Mouse (Mus musculus): ENCODE data around the gene Bach2.

Gene Bach2

GRCm38 (mm10) chr4:32297071-32297671 lies 58.6 kb downstream of the Bach2 start:
- DNase-seq (ENCODE audit: low read depth) = no peak

GRCm38 (mm10) chr4:32299221-32299620 lies 60.6 kb downstream of the Bach2 start:
- DNase-seq (ENCODE audit: low read depth) = no peak

DNA sequence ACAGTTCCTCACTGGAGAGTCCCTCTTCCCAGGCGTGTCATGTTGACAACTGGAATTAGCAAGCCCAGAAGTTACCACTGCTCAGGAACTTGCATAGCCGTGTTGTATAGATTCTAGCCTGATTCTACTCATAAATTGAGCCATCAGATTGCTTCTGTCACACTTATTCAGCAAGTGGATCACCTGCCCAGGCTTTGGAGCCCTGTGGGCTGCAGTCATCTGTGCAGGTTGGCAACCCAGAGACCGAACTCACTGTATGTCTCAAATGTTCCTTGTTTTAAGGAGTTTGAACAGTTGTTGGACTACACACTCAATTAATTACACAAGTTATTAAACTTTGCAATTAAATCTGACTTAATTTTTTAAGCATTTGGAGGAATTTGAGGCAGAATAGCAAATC lies 61.4 kb downstream of the Bach2 start:
- DNase-seq (ENCODE audit: low read depth) = no peak

DNA sequence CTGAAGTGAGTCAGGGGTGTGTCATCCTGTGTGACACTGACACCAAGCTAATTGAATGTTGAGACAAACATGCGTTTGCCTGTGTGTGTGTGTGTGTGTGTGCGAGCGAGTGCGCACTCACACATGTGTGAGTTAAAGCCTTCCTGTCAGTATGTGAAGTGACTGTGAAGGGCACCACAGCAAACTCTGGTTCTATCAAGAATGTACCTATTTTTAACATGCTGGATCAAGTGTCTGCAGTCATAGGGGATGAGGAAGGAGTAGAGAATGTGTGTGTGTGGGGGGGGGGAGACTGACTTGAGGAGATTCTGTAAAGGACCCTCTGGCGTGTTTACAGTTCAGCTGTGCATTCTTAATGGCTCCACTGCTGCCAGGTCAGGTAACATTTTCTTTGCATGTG lies 64.1 kb downstream of the Bach2 start:
- no peak for DNase-seq (ENCODE audit: low read depth)

DNA sequence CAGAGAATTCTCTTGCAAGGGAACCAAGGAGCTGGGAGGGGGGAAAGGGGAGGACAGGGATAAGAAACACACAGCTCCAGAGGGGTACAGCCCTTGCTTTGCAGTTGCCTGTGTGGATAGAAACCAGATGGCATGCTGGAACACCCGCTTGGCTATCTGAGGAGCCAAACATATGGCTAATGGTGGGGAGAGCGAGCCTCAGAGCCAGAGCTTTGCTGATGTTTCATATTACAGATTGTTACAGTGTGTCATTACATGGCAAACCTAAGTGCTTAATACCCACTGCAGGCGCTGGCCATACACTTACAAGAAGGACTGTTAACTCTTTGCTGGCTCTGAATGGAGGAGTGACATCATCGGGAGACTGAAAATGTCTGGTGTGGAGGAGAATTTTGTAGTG lies 64.5 kb downstream of the Bach2 start:
- DNase-seq (ENCODE audit: low read depth) = no peak

DNA sequence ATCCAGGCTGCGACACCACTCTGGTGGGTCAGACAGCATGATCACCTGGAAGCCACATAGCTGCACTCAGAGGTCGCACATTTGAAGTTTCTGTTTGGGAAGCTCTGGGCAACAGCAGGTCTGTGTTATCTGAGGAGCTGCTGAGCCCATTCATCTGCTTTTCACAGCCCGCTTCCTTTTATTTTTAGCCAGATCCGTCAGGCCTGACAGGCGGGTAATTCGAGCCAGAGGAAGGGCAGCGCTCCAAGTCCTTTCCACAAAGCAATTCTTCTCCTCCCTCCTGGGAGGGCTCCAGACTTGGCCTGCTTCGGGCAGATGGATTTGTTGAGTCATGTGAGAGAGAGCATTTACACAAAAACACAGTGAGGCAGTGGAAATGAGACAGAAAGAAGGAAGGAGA lies 65.1 kb downstream of the Bach2 start:
- DNase-seq (ENCODE audit: low read depth) = no peak

GRCm38 (mm10) chr4:32304221-32304703 lies 65.7 kb downstream of the Bach2 start:
- no peak for DNase-seq (ENCODE audit: low read depth)

DNA sequence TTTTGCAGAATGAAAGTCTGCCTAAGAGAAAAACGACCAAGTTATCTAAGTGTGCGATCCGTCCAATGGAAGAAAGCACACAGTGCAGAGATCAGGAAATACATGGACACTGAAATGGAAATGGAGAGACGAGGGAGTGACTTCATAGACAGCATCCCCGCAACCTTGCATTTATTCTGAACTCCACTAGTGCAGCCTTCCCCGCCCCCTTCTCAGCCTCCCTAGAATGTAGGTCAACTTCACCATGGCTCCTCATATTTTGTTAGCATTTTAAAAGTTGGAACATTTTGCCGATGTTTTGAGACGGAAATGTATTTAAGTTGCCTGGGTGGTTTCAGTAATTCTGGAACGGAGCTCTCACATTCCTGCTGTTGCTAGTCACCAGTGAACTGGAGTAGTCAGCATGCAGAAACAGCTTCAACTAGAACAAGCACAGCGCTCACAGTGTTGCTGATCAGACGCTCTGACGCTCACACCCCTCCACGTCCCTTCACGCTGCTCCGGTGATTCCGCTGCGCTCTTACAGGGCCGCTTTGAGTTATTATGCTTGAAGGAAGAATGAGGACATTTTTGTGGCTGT lies 66.5 kb downstream of the Bach2 start:
- DNase-seq (ENCODE audit: low read depth) = no peak

- no peak for DNase-seq (ENCODE audit: low read depth)
Measured at GRCm38 (mm10) chr4:32305683-32306082, 67.1 kb downstream of the Bach2 start.

DNA sequence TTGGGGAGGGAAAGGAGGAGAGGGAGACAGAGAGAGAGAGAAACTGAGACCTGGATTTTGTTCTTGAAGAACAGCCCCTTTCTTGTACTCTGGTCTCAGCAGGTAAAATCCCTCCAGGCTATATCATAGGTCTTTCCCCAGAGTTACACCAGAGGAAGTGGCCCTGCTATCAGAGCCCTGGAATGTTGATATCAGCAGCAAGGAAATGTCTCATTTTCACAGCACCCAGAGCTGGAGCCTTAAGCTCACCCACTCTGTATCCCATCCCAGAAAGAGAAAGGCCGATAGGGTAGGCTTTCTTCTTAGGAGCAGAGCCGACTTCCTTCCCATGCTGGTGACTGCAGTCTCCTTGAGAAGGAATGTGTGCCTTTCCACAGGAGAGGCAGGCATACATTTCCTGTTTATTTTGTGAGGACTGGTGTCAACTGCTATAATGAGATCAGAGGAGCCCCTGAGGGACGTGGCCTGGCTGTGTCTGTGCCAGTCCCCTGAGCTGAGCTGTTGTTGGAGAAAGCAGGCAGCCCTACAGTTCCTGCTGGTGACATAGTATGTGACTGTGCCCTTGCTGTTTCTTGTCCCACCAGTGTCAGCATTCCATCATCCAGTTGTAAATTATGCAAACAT lies 67.7 kb downstream of the Bach2 start:
- DNase-seq (ENCODE audit: low read depth) = no peak

DNA sequence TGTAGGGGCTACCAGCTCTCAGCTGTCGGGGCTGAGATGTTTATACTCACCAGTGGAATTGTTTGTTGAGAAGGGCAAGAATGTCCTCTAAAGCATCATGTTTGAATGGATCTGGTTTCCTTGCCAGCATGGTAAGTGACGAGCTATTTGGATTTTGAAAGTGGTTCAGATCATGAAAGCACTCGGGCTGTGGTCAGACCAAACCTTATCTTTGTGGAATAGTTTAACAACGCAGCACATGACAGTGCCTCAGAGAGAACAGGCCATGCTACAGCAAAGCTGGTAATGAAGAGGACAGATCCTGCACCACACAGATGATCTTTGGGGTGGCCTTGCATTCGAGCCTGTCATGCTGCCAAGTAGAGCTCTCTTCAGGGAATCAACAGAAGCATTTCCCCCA lies 68.6 kb downstream of the Bach2 start:
- DNase-seq (ENCODE audit: low read depth) = no peak

DNA sequence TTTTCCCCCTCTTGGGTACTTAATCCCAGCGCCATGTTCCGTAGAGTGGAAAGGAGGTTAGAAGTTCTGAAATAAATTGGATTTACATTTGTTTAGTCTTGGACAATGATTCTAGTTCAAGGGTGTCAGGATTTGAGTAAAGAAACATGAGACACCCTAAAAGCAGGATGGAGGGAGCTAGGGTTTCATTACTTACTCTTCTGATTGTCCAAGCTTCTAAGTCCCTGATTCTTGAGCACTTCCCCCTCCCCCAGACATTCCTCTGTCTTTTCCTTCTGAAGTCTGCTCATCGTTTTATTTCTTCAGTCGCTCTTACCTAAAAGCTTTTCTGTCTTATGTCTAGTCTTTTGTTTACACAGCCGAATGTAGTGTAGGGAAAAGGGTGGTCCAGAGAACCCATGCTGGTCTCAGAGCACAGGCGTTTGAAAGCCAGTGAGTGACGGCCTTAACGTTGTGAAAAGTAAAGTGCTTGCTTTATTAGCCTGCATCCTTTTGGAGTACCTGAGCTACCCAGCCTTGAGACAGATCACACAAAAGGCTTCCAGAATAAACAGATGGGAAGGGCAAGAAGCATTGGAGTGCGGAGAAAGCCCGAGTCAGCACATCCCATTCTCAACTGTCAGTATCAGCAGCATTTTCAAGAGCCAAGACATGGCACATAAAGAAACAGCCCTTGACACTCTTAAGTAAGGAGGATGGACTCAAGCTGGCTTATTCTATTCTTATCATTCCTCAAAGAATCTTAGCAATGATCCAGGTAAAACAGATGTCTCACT lies 73.8 kb downstream of the Bach2 start:
- no peak for DNase-seq (ENCODE audit: low read depth)

DNA sequence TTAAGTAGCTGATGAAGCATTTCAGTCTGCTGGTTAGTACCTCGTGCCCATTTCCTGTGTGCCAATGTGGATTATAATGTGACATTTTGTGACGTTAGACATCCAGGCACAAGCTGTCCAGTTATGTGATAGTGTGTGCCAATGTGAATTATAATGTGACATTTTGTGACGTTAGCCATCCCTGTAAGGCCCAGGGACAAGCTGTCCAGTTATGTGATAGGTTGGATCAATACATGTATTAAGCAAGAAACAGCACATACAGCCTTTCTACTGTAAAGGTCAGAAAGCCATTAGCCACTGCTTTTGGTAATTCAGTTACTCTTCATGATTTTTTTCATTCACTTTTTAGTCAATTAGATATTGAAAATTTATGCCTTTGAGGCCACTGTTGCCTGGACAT lies 76.3 kb downstream of the Bach2 start:
- no peak for DNase-seq (ENCODE audit: low read depth)

GRCm38 (mm10) chr4:32318608-32319007 lies 80.0 kb downstream of the Bach2 start:
- no peak for DNase-seq (ENCODE audit: low read depth)

DNA sequence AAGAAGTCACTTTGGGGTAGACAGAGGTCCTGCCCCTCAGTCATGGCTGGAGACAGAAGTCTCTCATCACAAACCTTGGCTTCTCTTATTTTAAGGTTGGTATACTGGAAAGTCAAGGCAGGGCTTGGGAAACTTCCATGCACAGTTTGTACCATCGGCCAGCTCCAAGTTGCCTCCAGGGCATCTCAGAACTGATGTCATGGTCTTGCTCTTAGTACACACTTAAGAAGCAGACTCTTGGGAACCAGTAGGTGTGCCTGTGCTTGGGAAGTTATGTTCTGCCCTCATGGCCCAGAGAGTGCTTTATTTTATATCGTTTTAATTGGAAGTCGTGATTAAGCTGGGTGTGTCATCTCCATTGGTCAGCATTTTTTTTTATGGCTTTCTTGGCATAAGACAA lies 80.7 kb downstream of the Bach2 start:
- DNase-seq (ENCODE audit: low read depth) = no peak

GRCm38 (mm10) chr4:32320039-32320438 lies 81.4 kb downstream of the Bach2 start:
- DNase-seq (ENCODE audit: low read depth) = no peak

DNA sequence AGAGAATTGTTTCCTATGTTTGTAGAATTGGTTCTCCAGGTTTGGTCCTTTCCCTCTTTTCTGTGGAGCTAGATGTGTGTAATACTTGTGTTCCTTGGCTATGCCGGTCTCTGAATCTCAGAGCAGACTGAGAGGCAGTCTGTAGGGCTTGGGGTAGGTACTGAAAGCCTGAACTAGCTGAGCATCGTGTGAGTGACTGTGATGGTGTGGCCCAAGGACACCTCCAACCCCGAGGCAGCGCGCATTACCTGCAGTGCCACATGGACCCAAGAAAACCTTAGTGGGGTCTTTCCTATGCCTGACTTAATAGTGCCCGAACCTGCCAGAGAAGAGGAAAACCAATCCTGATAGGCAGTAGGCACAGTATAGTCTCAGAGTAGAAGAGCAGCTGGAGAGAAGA lies 85.5 kb downstream of the Bach2 start:
- no peak for DNase-seq (ENCODE audit: low read depth)

GRCm38 (mm10) chr4:32324967-32325366 lies 86.4 kb downstream of the Bach2 start:
- no peak for DNase-seq (ENCODE audit: low read depth)

DNA sequence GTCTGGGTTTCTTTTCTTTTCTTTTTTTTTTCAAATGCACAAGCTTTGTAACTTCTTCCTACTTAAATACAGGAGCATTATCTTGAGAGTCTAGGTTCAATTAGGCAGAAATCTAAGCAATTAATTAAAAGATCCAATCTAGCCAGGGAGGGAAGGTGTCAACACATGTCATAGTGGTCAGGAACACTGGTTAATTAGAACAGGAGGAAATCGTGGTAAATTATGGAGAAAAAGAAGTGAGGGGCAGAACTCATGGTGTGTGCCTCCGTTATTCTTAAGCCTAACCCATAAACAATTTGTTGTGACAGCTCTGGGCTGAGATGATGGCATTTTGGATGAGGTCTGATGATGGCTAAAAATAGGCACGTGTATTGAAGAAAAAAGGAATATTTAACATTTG lies 87.0 kb downstream of the Bach2 start:
- no peak for DNase-seq (ENCODE audit: low read depth)

DNA sequence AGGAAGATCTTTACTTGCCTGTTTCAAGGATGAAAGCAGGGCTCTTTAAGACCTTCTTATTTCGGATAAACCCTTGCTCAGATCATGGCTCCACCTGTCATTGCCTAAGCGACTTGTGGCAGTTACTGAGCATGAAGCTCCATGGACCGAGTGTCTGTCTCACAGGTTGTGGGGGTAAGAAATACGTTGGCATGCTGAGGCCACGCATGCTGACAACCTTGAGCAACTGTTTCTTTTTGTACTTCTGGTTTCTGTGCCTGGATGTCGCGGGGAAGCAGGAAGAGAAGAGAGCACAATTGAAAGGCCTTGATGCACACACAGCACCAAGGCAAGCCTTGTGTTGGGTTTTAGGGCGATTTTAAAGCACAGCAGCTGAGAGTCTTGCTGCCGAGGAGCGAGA lies 87.7 kb downstream of the Bach2 start:
- no peak for DNase-seq (ENCODE audit: low read depth)

DNA sequence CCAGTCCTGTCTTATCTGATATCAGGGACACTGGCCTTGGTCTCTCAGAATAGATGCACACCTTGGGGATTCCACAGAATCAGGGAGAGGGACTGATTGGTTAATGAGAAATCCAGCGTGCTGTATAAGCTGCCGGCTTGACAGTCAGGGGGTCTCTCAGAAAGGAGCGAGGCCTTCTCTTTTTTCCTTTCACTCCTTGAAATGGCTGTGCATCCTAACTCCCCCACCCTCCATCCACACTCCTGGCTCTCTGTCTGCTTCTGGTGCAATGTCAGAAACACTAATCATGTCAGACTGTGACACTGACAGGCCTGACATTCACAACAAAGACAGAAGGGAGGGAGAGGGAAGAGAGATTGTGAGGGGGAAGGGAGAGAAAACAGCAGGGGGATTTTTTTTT lies 88.3 kb downstream of the Bach2 start:
- DNase-seq (ENCODE audit: low read depth) = no peak

DNA sequence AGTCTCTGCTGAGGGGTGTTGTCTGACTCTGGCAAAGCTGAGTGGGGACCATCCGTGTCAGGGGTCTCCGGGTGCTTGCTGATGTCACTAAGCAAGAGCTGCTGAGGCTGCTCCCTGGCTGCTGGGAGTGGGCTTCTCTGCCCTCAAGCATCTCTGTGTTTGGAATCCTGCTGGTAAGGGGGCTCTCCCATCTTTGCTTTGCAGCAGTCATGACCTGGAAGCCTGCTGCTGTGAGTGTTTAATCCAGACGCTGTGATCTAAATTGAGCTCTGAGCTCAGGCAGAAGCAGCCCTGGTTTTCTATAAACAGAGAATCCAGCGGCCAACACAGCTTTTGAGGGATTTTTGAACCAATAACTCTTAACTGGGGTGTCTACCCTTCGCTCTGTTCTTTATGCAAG lies 89.0 kb downstream of the Bach2 start:
- no peak for DNase-seq (ENCODE audit: low read depth)

GRCm38 (mm10) chr4:32328561-32328960 lies 90.0 kb downstream of the Bach2 start:
- no peak for DNase-seq (ENCODE audit: low read depth)
